Mouse (Mus musculus): ENCODE data around the gene Tnfsf9. TPM values are rescaled to one million over a fixed set of nuclear protein-coding genes. Genes with fewer than 3 reads are reported as not detected.
"Not testable (repeated sequence)": the region's sequence is repeated elsewhere in the genome, so short reads cannot be mapped to it uniquely, and the experiment has no call there.

Gene Tnfsf9
- total RNA-seq, 2 experiments from 2014 or later = not detected

DNA sequence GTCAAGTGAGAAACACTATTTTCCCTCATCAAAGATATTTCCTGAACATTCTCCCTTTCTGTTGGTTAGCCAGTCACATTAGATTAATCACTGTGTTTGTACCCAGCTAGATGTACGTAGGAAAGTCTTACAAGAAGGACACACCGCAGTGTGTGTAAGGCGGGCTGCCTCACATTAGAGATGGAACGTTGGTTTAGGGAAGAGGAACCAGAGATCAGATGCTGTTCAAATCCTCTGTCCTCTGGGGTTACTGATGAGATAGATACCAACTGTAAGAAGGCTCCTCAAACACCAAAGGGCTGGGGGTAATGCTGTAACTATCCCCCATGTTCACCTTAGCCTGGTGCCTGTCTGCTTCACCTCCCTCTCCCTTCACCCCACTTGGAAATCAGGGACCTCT lies 19.7 kb downstream of the Tnfsf9 start:
- no peak for ATAC-seq (replicated peaks; ENCODE audit: low FRiP score, poor library complexity, severe bottlenecking)

DNA sequence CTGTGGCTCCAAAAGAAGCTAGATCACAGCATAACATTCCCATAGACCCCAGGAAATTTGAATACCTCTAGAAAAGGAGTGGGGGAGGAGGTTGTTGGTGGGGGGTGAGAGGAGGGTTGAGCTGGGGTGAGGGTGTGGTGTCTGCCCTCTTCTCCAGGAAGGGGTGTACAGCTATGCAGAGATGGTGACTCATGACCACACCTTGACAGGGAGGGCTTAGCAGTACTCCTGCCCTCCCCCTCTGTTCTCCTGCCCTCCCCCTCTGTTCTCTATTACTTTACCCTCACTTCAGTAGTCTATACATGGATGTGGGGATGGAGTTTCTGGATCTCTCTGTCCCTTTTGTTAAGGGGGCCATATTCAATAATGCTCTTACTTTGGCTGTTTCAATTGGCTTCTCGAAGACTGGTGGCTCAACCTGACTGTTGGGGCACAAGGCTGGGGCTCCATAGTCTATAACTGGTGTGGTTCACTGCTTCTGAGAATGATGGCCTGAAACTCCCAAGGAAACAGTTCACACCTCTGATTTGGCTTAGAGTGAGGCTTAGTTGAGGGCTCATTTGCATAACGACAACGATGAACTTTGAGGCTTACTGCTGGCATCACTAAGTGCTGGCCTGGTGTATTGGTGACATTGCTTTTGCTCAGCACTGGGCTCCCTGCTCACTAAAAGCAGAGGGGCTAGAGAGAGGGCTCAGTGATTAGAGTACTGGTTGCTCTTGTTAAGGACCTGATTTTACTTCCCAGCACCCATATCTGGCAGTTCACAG lies 20.9 kb downstream of the Tnfsf9 start:
- ATAC-seq (replicated peaks; ENCODE audit: low FRiP score, poor library complexity, severe bottlenecking) = no peak

DNA sequence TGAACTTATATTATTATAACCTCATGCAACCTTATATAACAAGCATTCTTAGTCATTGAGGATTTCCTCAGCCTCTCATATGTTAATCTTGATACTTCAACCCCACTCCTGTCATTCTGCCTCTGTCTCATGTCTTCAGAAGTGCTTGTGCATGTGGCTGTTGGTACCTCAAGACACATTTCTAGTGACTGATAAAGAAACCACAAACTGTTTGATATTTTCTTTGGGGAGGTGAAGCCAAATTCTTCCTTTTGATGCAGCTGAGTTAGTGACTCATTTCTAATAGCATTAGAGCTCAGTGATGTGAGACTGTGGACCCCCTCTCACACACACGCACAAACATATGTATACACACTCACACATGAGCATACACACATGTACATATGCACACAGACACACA lies 26.7 kb downstream of the Tnfsf9 start:
- no peak for ATAC-seq (replicated peaks; ENCODE audit: low FRiP score, poor library complexity, severe bottlenecking)

DNA sequence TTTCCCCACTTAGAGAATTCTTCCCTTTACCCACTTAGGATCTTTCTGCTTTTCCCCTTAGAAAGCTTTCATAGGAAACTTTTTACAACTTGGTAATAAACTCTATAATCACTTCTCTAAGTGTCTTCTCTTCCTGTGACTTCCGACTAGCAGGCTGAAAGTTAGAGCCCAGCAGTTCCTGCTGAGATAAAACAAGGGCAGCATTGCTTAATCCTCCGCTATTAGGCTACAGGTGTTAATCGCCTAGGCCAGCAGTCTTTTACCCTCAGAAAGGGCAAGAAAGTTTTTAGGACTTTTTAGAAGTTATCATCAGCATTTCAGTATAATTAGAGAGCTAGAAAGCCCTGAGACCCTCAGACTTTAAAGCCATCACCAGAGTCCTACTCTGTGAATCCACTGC lies 28.9 kb downstream of the Tnfsf9 start:
- ATAC-seq (replicated peaks; ENCODE audit: low FRiP score, poor library complexity, severe bottlenecking) = not testable (repeated sequence)

DNA sequence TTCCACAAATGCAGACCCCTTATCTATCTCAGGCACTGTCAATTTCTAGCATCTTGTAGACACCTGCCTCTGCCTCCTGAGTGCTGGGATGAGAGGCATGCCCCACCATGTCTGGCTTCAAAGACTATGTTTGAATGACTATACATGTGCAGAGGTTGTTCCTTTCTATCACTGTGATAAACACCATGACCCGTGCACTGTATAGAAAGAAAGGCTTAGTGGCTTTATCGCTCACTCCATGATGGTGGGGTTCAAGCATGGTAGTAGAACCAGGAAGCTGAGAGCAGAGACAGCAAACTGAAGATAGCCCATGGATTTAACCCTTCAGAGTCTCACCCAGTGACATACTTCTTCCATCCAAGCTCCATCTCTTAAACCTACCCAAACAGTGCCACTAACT lies 29.6 kb downstream of the Tnfsf9 start:
- ATAC-seq (replicated peaks; ENCODE audit: low FRiP score, poor library complexity, severe bottlenecking) = no peak

DNA sequence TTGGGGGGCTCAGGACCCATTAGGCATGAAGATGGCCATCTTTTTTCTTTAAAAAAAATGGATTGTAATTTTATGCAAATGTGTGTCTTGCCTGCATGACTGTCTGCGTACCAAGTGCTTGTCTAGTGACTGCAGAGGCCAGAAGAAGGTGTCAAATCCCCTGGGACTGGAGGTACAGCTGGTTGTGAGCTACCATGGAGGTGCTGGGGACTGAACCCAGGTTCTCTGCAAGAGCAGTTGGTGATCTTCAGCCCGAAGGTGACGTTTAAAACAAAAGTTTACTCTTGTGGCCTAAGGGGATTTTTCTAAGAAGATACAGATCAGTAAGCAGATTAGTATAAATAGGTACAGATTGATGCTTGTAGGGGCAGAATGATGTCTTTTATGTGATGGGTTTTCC lies 30.5 kb downstream of the Tnfsf9 start:
- no peak for ATAC-seq (replicated peaks; ENCODE audit: low FRiP score, poor library complexity, severe bottlenecking)

DNA sequence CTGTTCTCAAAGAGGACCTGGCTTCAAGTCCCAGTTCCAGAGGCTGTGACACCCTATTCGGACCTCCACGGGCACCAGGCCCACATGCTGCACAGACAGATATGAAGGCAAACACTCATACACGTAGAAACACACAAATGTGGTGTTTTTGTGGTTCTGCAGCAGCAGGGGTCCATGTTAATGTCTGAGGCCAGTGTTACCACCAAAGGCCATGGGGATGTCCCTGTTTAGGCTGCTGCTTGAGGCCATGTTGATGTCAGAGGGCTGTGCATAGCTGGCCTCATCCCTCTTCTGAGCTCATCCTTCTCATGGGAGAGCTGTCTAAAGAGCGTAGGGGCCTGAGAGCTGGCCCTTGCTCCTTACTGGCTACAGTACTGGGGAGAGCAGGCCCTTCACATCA lies 33.6 kb downstream of the Tnfsf9 start:
- no peak for ATAC-seq (replicated peaks; ENCODE audit: low FRiP score, poor library complexity, severe bottlenecking)

DNA sequence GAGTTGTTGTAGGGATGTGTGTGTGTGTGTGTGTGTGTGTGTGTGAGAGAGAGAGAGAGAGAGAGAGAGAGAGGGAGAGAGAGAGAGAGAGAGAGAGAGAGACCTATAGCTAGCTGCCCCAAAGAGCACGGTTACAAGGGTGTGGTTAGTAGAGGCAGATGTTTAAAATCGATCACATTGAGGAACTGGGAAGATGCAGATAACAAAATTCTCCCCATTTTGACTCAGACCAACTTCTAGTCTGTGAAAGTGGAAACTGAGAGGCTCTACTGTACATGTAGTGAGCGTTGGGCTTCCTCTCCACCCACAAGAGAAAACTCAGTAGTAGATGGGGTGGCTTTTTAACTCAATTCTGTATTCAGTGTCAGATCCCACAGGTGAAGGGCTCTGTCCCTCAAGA lies 34.6 kb downstream of the Tnfsf9 start:
- no peak for ATAC-seq (replicated peaks; ENCODE audit: low FRiP score, poor library complexity, severe bottlenecking)

DNA sequence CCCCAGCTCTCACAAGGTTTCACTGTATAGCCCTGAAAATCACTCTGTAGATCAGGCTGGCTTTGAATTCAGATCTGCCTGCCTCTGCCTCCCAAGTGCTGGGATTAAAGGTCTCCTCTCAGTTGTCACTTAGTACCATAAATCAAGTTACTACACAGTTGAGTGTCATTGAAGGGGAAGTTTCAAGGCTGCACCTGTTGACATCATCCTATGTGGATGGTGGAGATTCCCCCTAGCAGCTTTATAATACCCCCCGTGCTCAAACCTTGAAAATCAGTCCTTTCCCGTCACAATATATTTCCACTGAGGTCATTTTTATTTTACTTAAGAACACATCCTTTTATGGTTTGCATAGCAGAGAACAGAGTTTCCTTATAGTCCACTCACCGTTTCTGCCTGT lies 38.6 kb downstream of the Tnfsf9 start:
- no peak for ATAC-seq (replicated peaks; ENCODE audit: low FRiP score, poor library complexity, severe bottlenecking)

DNA sequence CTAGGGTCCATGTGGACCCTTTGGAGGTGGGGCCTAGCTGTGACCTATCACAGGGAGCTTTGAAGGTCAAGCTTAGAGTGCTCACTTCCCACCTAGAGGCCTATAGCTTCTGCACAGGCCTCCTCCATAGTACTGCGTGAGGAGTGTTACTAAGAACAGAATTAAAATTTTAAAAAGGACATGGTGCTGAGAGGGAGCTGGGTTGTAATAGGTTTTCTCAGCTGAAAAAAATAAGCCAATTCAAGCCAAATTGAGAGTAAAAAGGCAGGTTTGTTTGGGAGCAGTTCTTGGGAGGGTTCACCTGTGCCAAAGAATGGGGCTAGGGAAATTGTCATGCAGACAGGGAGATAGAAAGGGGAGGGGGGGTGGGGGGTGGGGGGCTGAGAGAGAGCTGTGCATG lies 40.0 kb downstream of the Tnfsf9 start:
- no peak for ATAC-seq (replicated peaks; ENCODE audit: low FRiP score, poor library complexity, severe bottlenecking)

DNA sequence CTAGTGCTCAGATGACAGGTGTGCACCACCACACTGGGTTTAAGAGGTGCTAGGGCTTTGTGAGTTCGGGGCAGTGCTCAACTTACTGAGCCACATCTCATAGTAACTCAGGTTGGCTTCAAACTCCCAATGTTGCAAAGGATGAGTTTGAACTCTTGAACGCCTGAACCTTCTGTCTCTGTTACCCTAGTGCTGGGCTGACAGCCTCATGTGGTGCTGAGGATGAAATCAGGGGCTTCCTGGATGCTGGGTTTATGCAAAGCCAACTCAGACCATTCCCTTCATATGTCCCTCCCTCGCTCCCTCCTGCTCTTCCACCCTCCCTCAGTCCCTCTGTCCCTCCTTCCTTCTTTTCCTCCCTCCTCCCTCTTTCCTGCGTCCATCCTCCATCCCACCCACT lies 43.2 kb downstream of the Tnfsf9 start:
- no peak for ATAC-seq (replicated peaks; ENCODE audit: low FRiP score, poor library complexity, severe bottlenecking)

DNA sequence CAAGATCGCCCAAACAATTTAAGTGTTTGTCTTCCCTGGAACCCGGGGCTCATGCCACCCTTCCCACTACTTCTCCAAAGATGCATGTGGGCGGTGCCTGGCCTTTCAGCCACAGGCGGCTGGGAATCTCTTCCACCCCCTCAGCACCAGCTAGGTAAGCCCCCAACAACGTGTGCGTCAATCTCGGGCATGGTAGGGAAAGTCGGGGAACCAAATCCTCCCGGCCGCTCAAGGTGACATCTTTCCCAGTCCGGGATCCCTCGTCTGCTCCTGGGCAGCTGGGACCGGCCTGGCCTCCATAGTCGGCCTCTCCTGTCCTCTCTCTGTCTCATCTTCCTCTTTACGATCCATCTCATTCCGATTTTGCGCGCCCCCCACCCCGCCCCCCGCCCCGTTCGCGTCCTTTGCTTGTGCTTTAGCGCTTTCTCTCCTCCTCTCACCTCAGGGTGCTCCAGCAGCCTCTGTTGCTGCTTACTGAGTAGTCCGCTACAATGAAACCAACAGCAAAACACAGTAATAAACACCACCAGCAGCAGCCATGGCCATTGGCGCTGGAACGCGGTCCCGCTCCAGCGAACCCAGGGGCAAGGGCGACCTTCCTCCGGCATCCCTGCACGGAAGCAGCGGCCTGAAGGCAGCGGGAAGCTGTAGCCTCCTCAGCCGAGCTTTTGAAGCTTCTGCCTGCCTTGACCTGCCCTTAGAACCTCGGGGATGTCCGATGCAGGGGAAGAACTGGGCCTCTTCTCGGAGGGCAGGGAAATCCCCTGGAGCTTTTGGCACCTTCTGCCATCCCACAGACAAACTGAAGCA lies 44.1 kb downstream of the Tnfsf9 start, which contains the start of gene Cd70:
Cd70 (minus strand) TSS at position 784 of the 810 bp plus-strand sequence.
- ATAC-seq (replicated peaks; ENCODE audit: low FRiP score, poor library complexity, severe bottlenecking) = no peak

DNA sequence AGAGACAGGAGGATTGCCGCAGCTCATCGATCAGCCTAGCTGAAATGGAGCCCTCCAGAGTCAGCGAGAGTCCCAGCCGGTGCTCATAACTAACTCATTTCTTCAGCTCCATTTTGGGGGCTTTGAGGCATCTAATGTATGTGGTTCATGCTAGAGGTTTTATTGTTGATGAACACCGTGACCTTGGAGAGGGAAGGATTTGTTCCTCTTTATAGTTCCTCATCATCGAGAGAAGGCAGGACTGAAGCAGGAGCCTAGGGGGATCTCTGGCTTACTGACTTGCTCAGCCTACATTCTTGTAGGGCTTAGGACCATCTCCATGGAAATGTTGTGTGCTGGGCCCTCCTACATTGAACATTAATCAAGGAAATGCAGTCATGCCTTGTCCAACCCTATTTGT lies 47.9 kb downstream of the Tnfsf9 start:
- no peak for ATAC-seq (replicated peaks; ENCODE audit: low FRiP score, poor library complexity, severe bottlenecking)

DNA sequence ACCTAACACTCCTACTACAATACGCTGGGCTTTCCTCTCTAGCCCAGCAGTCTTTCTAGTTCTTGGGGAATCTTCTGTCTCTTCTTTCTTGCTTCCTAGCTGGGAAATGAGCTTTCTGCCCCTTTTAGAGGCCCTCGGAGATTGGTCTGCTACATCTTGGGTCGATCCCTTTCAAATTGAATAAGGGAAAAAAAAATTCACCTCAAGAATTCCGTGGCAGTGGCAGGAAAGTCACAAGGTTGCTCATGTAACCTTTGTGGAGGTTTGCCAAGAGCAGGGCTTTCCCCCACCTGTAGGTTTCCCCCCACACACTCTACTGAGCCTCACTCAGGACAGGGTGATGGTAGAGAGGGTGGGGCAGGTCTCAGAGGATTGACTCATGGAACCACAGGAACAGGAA lies 48.7 kb downstream of the Tnfsf9 start:
- no peak for ATAC-seq (replicated peaks; ENCODE audit: low FRiP score, poor library complexity, severe bottlenecking)

Other genes with a start within 250 kb of the Tnfsf9 start
- not detected in 2 replicates for gene Acsbg2, start 230.9 kb upstream of the Tnfsf9 start, total RNA-seq (2015; ENCODE audit: low replicate concordance)
- gene Acsbg2, start 230.9 kb upstream of the Tnfsf9 start, total RNA-seq (2017; ENCODE audit: low replicate concordance) = not detected in 2 replicates
- not detected in 2 replicates for gene 1700061G19Rik, start 229.8 kb upstream of the Tnfsf9 start, total RNA-seq (2015; ENCODE audit: low replicate concordance)
- gene 1700061G19Rik, start 229.8 kb upstream of the Tnfsf9 start, total RNA-seq (2017; ENCODE audit: low replicate concordance) = not detected in 2 replicates
- 3.4 and 9.4 TPM in 2 replicates for gene Mllt1, start 169.9 kb upstream of the Tnfsf9 start, total RNA-seq (2015; ENCODE audit: low replicate concordance)
- gene Mllt1, start 169.9 kb upstream of the Tnfsf9 start, total RNA-seq (2017; ENCODE audit: low replicate concordance) = 4.4 and 6.4 TPM in 2 replicates
- gene Acer1, start 123.2 kb upstream of the Tnfsf9 start, total RNA-seq (2015; ENCODE audit: low replicate concordance) = not detected in 2 replicates
- gene Acer1, start 123.2 kb upstream of the Tnfsf9 start, total RNA-seq (2017; ENCODE audit: low replicate concordance) = not detected in 2 replicates
- gene Clpp, start 115.0 kb upstream of the Tnfsf9 start, total RNA-seq (2015; ENCODE audit: low replicate concordance) = 2.2 and 26.8 TPM in 2 replicates
- 10.8 and 15.7 TPM in 2 replicates for gene Clpp, start 115.0 kb upstream of the Tnfsf9 start, total RNA-seq (2017; ENCODE audit: low replicate concordance)
- not detected in 2 replicates for gene Alkbh7, start 108.0 kb upstream of the Tnfsf9 start, total RNA-seq (2015; ENCODE audit: low replicate concordance)
- gene Alkbh7, start 108.0 kb upstream of the Tnfsf9 start, total RNA-seq (2017; ENCODE audit: low replicate concordance) = 6.2 TPM in 1 of 2 replicates, not detected in the other
- not detected in 2 replicates for gene Pspn, start 105.3 kb upstream of the Tnfsf9 start, total RNA-seq (2015; ENCODE audit: low replicate concordance)
- not detected in 2 replicates for gene Pspn, start 105.3 kb upstream of the Tnfsf9 start, total RNA-seq (2017; ENCODE audit: low replicate concordance)
- 57.4 and 61.3 TPM in 2 replicates for gene Gtf2f1, start 94.0 kb upstream of the Tnfsf9 start, total RNA-seq (2015; ENCODE audit: low replicate concordance)
- 70.8 and 90.7 TPM in 2 replicates for gene Gtf2f1, start 94.0 kb upstream of the Tnfsf9 start, total RNA-seq (2017; ENCODE audit: low replicate concordance)
- not detected in 2 replicates for gene Gm17949, start 93.9 kb upstream of the Tnfsf9 start, total RNA-seq (2015; ENCODE audit: low replicate concordance)
- not detected in 2 replicates for gene Gm17949, start 93.9 kb upstream of the Tnfsf9 start, total RNA-seq (2017; ENCODE audit: low replicate concordance)
- gene Khsrp, start 73.8 kb upstream of the Tnfsf9 start, total RNA-seq (2015; ENCODE audit: low replicate concordance) = 87.6 and 97.7 TPM in 2 replicates
- gene Khsrp, start 73.8 kb upstream of the Tnfsf9 start, total RNA-seq (2017; ENCODE audit: low replicate concordance) = 85.6 and 85.9 TPM in 2 replicates
- gene Slc25a41, start 63.7 kb upstream of the Tnfsf9 start, total RNA-seq (2015; ENCODE audit: low replicate concordance) = not detected in 2 replicates
- not detected in 2 replicates for gene Slc25a41, start 63.7 kb upstream of the Tnfsf9 start, total RNA-seq (2017; ENCODE audit: low replicate concordance)
- not detected in 2 replicates for gene Crb3, start 46.2 kb upstream of the Tnfsf9 start, total RNA-seq (2015; ENCODE audit: low replicate concordance)
- not detected in 2 replicates for gene Crb3, start 46.2 kb upstream of the Tnfsf9 start, total RNA-seq (2017; ENCODE audit: low replicate concordance)
- 2.9 and 5.4 TPM in 2 replicates for gene Slc25a23, start 45.5 kb upstream of the Tnfsf9 start, total RNA-seq (2015; ENCODE audit: low replicate concordance)
- not detected in 2 replicates for gene Slc25a23, start 45.5 kb upstream of the Tnfsf9 start, total RNA-seq (2017; ENCODE audit: low replicate concordance)
- gene Dennd1c, start 26.8 kb upstream of the Tnfsf9 start, total RNA-seq (2015; ENCODE audit: low replicate concordance) = 6.1 and 12.2 TPM in 2 replicates
- gene Dennd1c, start 26.8 kb upstream of the Tnfsf9 start, total RNA-seq (2017; ENCODE audit: low replicate concordance) = 2.6 and 4.5 TPM in 2 replicates
- gene Tubb4a, start 17.5 kb upstream of the Tnfsf9 start, total RNA-seq (2015; ENCODE audit: low replicate concordance) = 1.4 TPM in 1 of 2 replicates, not detected in the other
- gene Tubb4a, start 17.5 kb upstream of the Tnfsf9 start, total RNA-seq (2017; ENCODE audit: low replicate concordance) = not detected in 2 replicates
- gene Cd70, start 44.5 kb downstream of the Tnfsf9 start, total RNA-seq (2015; ENCODE audit: low replicate concordance) = not detected in 2 replicates
- gene Cd70, start 44.5 kb downstream of the Tnfsf9 start, total RNA-seq (2017; ENCODE audit: low replicate concordance) = not detected in 2 replicates
- 1.7 and 2.5 TPM in 2 replicates for gene Tnfsf14, start 88.9 kb downstream of the Tnfsf9 start, total RNA-seq (2015; ENCODE audit: low replicate concordance)
- gene Tnfsf14, start 88.9 kb downstream of the Tnfsf9 start, total RNA-seq (2017; ENCODE audit: low replicate concordance) = 1.4 TPM in 1 of 2 replicates, not detected in the other
- 128 and 134 TPM in 2 replicates for gene C3, start 122.8 kb downstream of the Tnfsf9 start, total RNA-seq (2015; ENCODE audit: low replicate concordance)
- gene C3, start 122.8 kb downstream of the Tnfsf9 start, total RNA-seq (2017; ENCODE audit: low replicate concordance) = 69.4 and 132 TPM in 2 replicates
- gene Gpr108, start 143.1 kb downstream of the Tnfsf9 start, total RNA-seq (2015; ENCODE audit: low replicate concordance) = 4.7 and 10.1 TPM in 2 replicates
- gene Gpr108, start 143.1 kb downstream of the Tnfsf9 start, total RNA-seq (2017; ENCODE audit: low replicate concordance) = 2.8 and 4.4 TPM in 2 replicates
- gene Trip10, start 144.1 kb downstream of the Tnfsf9 start, total RNA-seq (2015; ENCODE audit: low replicate concordance) = not detected in 2 replicates
- 7.1 TPM in 1 of 2 replicates, not detected in the other for gene Trip10, start 144.1 kb downstream of the Tnfsf9 start, total RNA-seq (2017; ENCODE audit: low replicate concordance)
- 19.1 and 20.1 TPM in 2 replicates for gene Vav1, start 173.8 kb downstream of the Tnfsf9 start, total RNA-seq (2015; ENCODE audit: low replicate concordance)
- gene Vav1, start 173.8 kb downstream of the Tnfsf9 start, total RNA-seq (2017; ENCODE audit: low replicate concordance) = 19.4 and 44.5 TPM in 2 replicates

Measured in erythroid progenitor cell, adult 5-6 weeks (primary cell).